Mouse (Mus musculus) adrenal gland (tissue): ENCODE measurements around the gene Slc4a4.

Source experiments
- intact Hi-C: fragments of 180-260 bp; cut with DNase I; formaldehyde crosslinking; loops from one replicate; pipeline ENCODE4 v1.15.1; 2025

Gene Slc4a4

GRCm38 (mm10) chr5:89278309-89278708, 391.7 kb downstream of the Slc4a4 start:
- intact Hi-C loops: no loop called here

GRCm38 (mm10) chr5:89280312-89280863, 393.8 kb downstream of the Slc4a4 start:
- intact Hi-C loops: loop anchor here (2.0 kb wide), 1 partner anchor 24 kb away; no protein-coding TSS in a partner anchor
